Mouse (Mus musculus) kidney, postnatal 0 days (tissue): ENCODE measurements at regions not wholly inside any gene's neighbourhood (a gene's known extent, or its start where the extent isn't known, plus 50 kb on each side); places are given as distances from the start of the nearest gene placed in this dataset.

Experiments used
- ATAC-seq: fragments of 200-750 bp; cut with Nextera tagmentation; replicated peaks from 2 replicates; pipeline ENCODE4 v1.8.0; 2017; ENCODE audit warnings: low read depth, moderate number of reproducible peaks, moderate TSS enrichment, moderate library complexity; ENCODE audit not compliant: low FRiP score
- DNase-seq: peaks from one replicate; pipeline ENCODE4 v3.0.0-alpha.2; 2016; ENCODE audit warnings: low spot score
- H3K27ac ChIP-seq: fragments of 300-500 bp; sonication (generic); 2 replicates; pipeline ENCODE4 v1.5.1; 2014; ENCODE audit warnings: mild to moderate bottlenecking
- H3K27me3 ChIP-seq: fragments of 300-500 bp; sonication (generic); 2 replicates; pipeline ENCODE4 v1.6.1; 2014; ENCODE audit warnings: low read length, mixed read lengths; ENCODE audit not compliant: insufficient read depth
- H3K36me3 ChIP-seq: fragments of 300-500 bp; sonication (generic); 2 replicates; pipeline ENCODE4 v1.6.1; 2014; ENCODE audit warnings: low read length, mixed read lengths; ENCODE audit not compliant: insufficient read depth
- H3K4me1 ChIP-seq: fragments of 300-500 bp; sonication (generic); replicated peaks from 2 replicates; pipeline ENCODE4 v1.6.1; 2014; ENCODE audit warnings: antibody characterized with exemption, low read length, mixed read lengths; ENCODE audit not compliant: insufficient read depth
- H3K4me2 ChIP-seq: fragments of 300-500 bp; sonication (generic); 2 replicates; pipeline ENCODE4 v1.6.1; 2014; ENCODE audit warnings: mild to moderate bottlenecking, low read length, moderate library complexity, mixed read lengths
- H3K4me3 ChIP-seq: fragments of 300-500 bp; sonication (generic); replicated peaks from 2 replicates; pipeline ENCODE4 v1.5.1; 2014; ENCODE audit warnings: low read depth, low read length
- H3K9ac ChIP-seq: fragments of 300-500 bp; sonication (generic); 2 replicates; pipeline ENCODE4 v1.6.1; 2014; ENCODE audit warnings: low read depth, low read length
- H3K9me3 ChIP-seq: fragments of 300-500 bp; sonication (generic); replicated peaks from 2 replicates; pipeline ENCODE4 v1.6.1; 2016; ENCODE audit warnings: low read length, inconsistent platforms, mixed read lengths
- CTCF ChIP-seq: IDR thresholded peaks from 2 replicates; pipeline ENCODE4 v1.5.1; 2016; ENCODE audit warnings: antibody characterized with exemption, low read depth, mild to moderate bottlenecking, moderate library complexity
- WGBS: fragments of 180-500 bp; shearing (Covaris S2); extraction: QIAGEN DNeasy Blood & Tissue Kit; methylation state at CpG from one replicate; pipeline ENCODE4 v1.1.7; 2014; 5-methylcytosine and 5-hydroxymethylcytosine counted together

- H3K27ac ChIP-seq, result no peak overlapping the region
- no peaks in the 10 kb centered on the region for H3K27me3 ChIP-seq
- DNase-seq (no peak), ATAC-seq (no peak)
- H3K4me1 ChIP-seq, result no peaks in the 10 kb centered on the region
- H3K36me3 ChIP-seq, result no peaks in the 10 kb centered on the region
- H3K4me3 ChIP-seq, result no peak overlapping the region
- no peak for TF ChIP-seq CTCF
- H3K9ac ChIP-seq, result no peak overlapping the region
- no peak overlapping the region for H3K4me2 ChIP-seq
- no peaks in the 10 kb centered on the region for H3K9me3 ChIP-seq
Measured at GRCm38 (mm10) chr4:7755473-7755872, 483.4 kb downstream of the Car8 start.

- no peak for TF ChIP-seq CTCF
- H3K4me1 ChIP-seq, result no peaks in the 10 kb centered on the region
- WGBS, result 80% methylated on average over 4 of the region's 4 CpGs
Measured at GRCm38 (mm10) chr4:7753931-7754330, 484.9 kb downstream of the Car8 start.

GRCm38 (mm10) chr4:7751208-7751607, 487.6 kb downstream of the Car8 start:
- DNase-seq, result no peak
- no peak for TF ChIP-seq CTCF
- Histone ChIP-seq H3K9me3 (no peaks in the 10 kb centered on the region), H3K27me3 (no peaks in the 10 kb centered on the region), H3K4me2 (no peak overlapping the region), H3K4me3 (no peak overlapping the region), H3K4me1 (no peaks in the 10 kb centered on the region), H3K9ac (no peak overlapping the region), H3K36me3 (no peaks in the 10 kb centered on the region), H3K27ac (no peak overlapping the region)
- ATAC-seq, result no peak
- WGBS, result 67% methylated on average over 1 of the region's 1 CpGs

More at GRCm38 (mm10) chr4:7753931-7754330, 484.9 kb downstream of the Car8 start:
- Histone ChIP-seq H3K36me3 (no peaks in the 10 kb centered on the region), H3K4me3 (no peak overlapping the region), H3K4me2 (no peak overlapping the region), H3K27me3 (no peaks in the 10 kb centered on the region), H3K9ac (no peak overlapping the region), H3K9me3 (no peaks in the 10 kb centered on the region), H3K27ac (no peak overlapping the region)
- ATAC-seq (no peak), DNase-seq (no peak)

- DNase-seq, result no peak
- Histone ChIP-seq H3K27me3 (no peaks in the 10 kb centered on the region), H3K4me2 (no peak overlapping the region), H3K9ac (no peak overlapping the region), H3K36me3 (no peaks in the 10 kb centered on the region), H3K4me1 (no peaks in the 10 kb centered on the region), H3K9me3 (no peaks in the 10 kb centered on the region), H3K27ac (no peak overlapping the region), H3K4me3 (no peak overlapping the region)
- ATAC-seq, result no peak
- TF ChIP-seq CTCF, result no peak
Measured at GRCm38 (mm10) chr4:7722893-7723292, 515.9 kb downstream of the Car8 start.

GRCm38 (mm10) chr4:7688516-7688915, 550.3 kb downstream of the Car8 start:
- H3K4me1 ChIP-seq, result no peaks in the 10 kb centered on the region
- H3K27me3 ChIP-seq, result no peaks in the 10 kb centered on the region
- DNase-seq (no peak), ATAC-seq (no peak)
- H3K9ac ChIP-seq, result no peak overlapping the region
- WGBS, result 84% methylated on average over 4 of the region's 4 CpGs
- no peak overlapping the region for H3K4me3 ChIP-seq
- no peak overlapping the region for H3K27ac ChIP-seq
- no peak overlapping the region for H3K4me2 ChIP-seq
- no peaks in the 10 kb centered on the region for H3K36me3 ChIP-seq
- no peak for TF ChIP-seq CTCF
- H3K9me3 ChIP-seq, result no peaks in the 10 kb centered on the region

- 72% methylated on average over 1 of the region's 1 CpGs for WGBS
- no peak overlapping the region for H3K9ac ChIP-seq
- H3K4me2 ChIP-seq, result no peak overlapping the region
- TF ChIP-seq CTCF, result no peak
- no peaks in the 10 kb centered on the region for H3K27me3 ChIP-seq
- H3K27ac ChIP-seq, result no peak overlapping the region
- no peak for DNase-seq
- ATAC-seq, result no peak
- no peaks in the 10 kb centered on the region for H3K9me3 ChIP-seq
- H3K4me3 ChIP-seq, result no peak overlapping the region
- H3K4me1 ChIP-seq, result no peaks in the 10 kb centered on the region
- no peaks in the 10 kb centered on the region for H3K36me3 ChIP-seq
Measured at GRCm38 (mm10) chr4:7687231-7687630, 551.6 kb downstream of the Car8 start.

GRCm38 (mm10) chr4:7670795-7671105, 568.1 kb downstream of the Car8 start:
- Histone ChIP-seq H3K9ac (no peak overlapping the region), H3K4me3 (no peak overlapping the region), H3K27ac (no peak overlapping the region), H3K4me1 (no peaks in the 10 kb centered on the region), H3K27me3 (no peaks in the 10 kb centered on the region), H3K4me2 (no peak overlapping the region), H3K9me3 (no peaks in the 10 kb centered on the region), H3K36me3 (no peaks in the 10 kb centered on the region)
- TF ChIP-seq CTCF, result no peak
- 55% methylated on average over 4 of the region's 4 CpGs for WGBS
- no peak for ATAC-seq
- DNase-seq, result no peak
